Mouse (Mus musculus): ENCODE data around the gene Pde4d. TPM values are rescaled to one million over a fixed set of nuclear protein-coding genes. Genes with fewer than 3 reads are reported as not detected.

Pde4d gene
- polyA plus RNA-seq, 2 experiments = 11.7 to 17.3 TPM

DNA sequence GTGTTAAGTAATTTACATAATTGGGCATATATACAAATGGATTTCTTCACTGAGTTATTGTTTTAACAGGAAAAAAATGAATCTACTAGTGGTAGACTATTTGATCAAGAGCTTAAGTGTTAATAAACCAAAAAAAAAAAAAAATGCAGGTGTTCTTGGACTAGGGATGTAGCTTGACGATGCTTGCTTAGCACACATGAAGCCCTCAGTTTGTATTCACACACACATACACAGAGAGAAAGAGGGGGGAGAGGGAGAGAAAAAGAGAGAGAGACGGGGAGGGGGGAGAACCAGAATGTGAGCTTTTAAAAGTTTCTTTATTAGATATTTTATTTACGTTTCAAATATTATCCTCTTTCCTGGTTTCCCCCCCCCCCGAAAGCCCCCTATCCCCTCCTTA, 740.9 kb downstream of the Pde4d start:
- Histone ChIP-seq H3K9me3 (ENCODE audit: control insufficient read depth, low read length) (no peaks in the 10 kb centered on the region), H3K4me3 (replicated peaks; ENCODE audit: low read length) (no peak overlapping the region), H3K27ac (replicated peaks; ENCODE audit: low read depth, low read length) (no peak overlapping the region), H3K27me3 (ENCODE audit: control insufficient read depth, insufficient read depth, low read length) (no peaks in the 10 kb centered on the region), H3K36me3 (ENCODE audit: control insufficient read depth, insufficient read depth, low read length) (no peaks in the 10 kb centered on the region), H3K4me2 (replicated peaks; ENCODE audit: low read depth, low read length, severe bottlenecking) (no peak overlapping the region), H3K4me1 (ENCODE audit: control insufficient read depth, insufficient read depth, low read length) (no peaks in the 10 kb centered on the region), H3K9ac (ENCODE audit: low read depth, low read length, severe bottlenecking) (no peak overlapping the region)
- no peak for TF ChIP-seq POLR2A (IDR thresholded peaks at IDR 0.05; ENCODE audit: borderline replicate concordance, extremely low read depth, insufficient read depth, insufficient read length)
- ATAC-seq (ENCODE audit: low FRiP score, low read depth) (no peak), DNase-seq (ENCODE audit: low spot score) (no peak)
- 70% methylated on average over 4 of the region's 4 CpGs for WGBS

- Histone ChIP-seq H3K4me1 (ENCODE audit: control insufficient read depth, insufficient read depth, low read length) (no peaks in the 10 kb centered on the region), H3K27me3 (ENCODE audit: control insufficient read depth, insufficient read depth, low read length) (no peaks in the 10 kb centered on the region), H3K9me3 (ENCODE audit: control insufficient read depth, low read length) (no peaks in the 10 kb centered on the region), H3K27ac (replicated peaks; ENCODE audit: low read depth, low read length) (no peak overlapping the region), H3K9ac (ENCODE audit: low read depth, low read length, severe bottlenecking) (no peak overlapping the region), H3K4me3 (replicated peaks; ENCODE audit: low read length) (no peak overlapping the region), H3K4me2 (replicated peaks; ENCODE audit: low read depth, low read length, severe bottlenecking) (no peak overlapping the region), H3K36me3 (ENCODE audit: control insufficient read depth, insufficient read depth, low read length) (no peaks in the 10 kb centered on the region)
- DNase-seq (ENCODE audit: low spot score) = no peak
- no peak for TF ChIP-seq POLR2A (IDR thresholded peaks at IDR 0.05; ENCODE audit: borderline replicate concordance, extremely low read depth, insufficient read depth, insufficient read length)
- WGBS = 86% methylated on average over 4 of the region's 4 CpGs
- ATAC-seq (ENCODE audit: low FRiP score, low read depth) = no peak
Observed at GRCm38 (mm10) chr13:109191176-109191575, 741.4 kb downstream of the Pde4d start.

DNA sequence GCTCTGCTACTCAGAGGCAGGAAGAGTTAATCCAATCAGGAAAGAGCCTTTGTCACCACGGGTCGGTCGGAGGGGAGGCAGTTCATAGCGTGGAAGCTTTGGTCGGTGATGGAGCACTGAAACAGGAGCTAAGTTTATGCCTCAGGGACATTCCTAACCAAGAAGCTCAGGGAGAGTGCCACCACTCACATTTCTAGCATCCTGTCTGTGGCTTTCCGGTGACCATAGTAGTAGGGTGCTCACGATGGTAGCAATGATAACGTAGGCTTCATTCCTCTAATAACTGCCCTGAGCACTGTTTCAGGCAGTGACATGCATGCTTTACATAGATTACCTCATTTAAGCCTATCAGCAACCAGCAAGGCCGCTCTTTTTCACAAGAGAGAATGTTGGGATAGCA, 755.8 kb downstream of the Pde4d start:
- Histone ChIP-seq H3K4me1 (ENCODE audit: control insufficient read depth, insufficient read depth, low read length) (no peaks in the 10 kb centered on the region), H3K4me2 (replicated peaks; ENCODE audit: low read depth, low read length, severe bottlenecking) (no peak overlapping the region), H3K9ac (ENCODE audit: low read depth, low read length, severe bottlenecking) (no peak overlapping the region), H3K4me3 (replicated peaks; ENCODE audit: low read length) (no peak overlapping the region), H3K36me3 (ENCODE audit: control insufficient read depth, insufficient read depth, low read length) (no peaks in the 10 kb centered on the region), H3K9me3 (ENCODE audit: control insufficient read depth, low read length) (no peaks in the 10 kb centered on the region), H3K27me3 (ENCODE audit: control insufficient read depth, insufficient read depth, low read length) (no peaks in the 10 kb centered on the region), H3K27ac (replicated peaks; ENCODE audit: low read depth, low read length) (no peak overlapping the region)
- 41% methylated on average over 9 of the region's 9 CpGs for WGBS
- TF ChIP-seq POLR2A (IDR thresholded peaks at IDR 0.05; ENCODE audit: borderline replicate concordance, extremely low read depth, insufficient read depth, insufficient read length) = no peak
- DNase-seq (ENCODE audit: low spot score) = no peak
- ATAC-seq (ENCODE audit: low FRiP score, low read depth) = no peak

DNA sequence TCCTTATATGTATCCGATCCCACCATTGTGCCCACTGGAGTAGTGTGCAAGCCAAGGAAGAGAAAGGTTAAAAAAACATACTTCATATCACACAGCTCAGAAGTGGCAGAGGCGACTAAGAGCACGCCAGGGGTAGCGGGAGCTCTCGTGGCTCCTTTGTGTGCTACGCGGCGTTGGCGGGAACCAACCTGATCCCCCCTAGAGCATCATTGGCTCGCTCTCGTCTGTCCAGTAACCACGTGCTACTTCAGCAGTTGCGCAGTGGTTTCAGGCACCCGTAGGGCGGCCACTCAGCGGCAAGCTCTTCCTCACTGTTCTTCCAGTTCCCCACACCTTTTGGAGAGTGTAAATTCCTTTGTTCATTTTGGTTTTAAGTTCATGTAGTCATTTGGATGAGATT, 758.9 kb downstream of the Pde4d start:
- H3K4me1 ChIP-seq (ENCODE audit: control insufficient read depth, insufficient read depth, low read length) = no peaks in the 10 kb centered on the region
- no peaks in the 10 kb centered on the region for H3K27me3 ChIP-seq (ENCODE audit: control insufficient read depth, insufficient read depth, low read length)
- H3K4me3 ChIP-seq (replicated peaks; ENCODE audit: low read length) = no peak overlapping the region
- no peak for TF ChIP-seq POLR2A (IDR thresholded peaks at IDR 0.05; ENCODE audit: borderline replicate concordance, extremely low read depth, insufficient read depth, insufficient read length)
- no peaks in the 10 kb centered on the region for H3K36me3 ChIP-seq (ENCODE audit: control insufficient read depth, insufficient read depth, low read length)
- no peaks in the 10 kb centered on the region for H3K9me3 ChIP-seq (ENCODE audit: control insufficient read depth, low read length)
- ATAC-seq (ENCODE audit: low FRiP score, low read depth) = no peak
- H3K4me2 ChIP-seq (replicated peaks; ENCODE audit: low read depth, low read length, severe bottlenecking) = no peak overlapping the region
- 93% methylated on average over 16 of the region's 16 CpGs for WGBS
- no peak for DNase-seq (ENCODE audit: low spot score)
- no peak overlapping the region for H3K9ac ChIP-seq (ENCODE audit: low read depth, low read length, severe bottlenecking)
- no peak overlapping the region for H3K27ac ChIP-seq (replicated peaks; ENCODE audit: low read depth, low read length)

DNA sequence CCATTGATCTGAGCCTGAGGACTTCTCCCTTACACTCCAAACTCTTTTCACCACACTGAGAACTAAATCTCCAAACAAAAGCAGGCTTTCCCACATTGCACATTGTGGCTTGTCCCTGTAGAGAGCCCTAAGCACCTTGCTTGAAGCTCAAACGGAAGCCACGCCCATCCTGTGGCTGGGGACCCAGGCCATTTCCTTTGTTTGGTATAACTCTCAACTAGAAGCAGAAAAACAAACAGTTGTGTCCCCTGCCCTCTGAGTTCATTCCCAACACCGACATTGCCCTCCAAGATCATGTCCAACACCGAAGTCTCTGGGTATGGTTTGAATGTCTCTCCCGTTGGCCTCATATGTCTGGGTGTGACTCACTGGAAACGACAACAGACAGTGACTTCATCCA, 759.7 kb downstream of the Pde4d start:
- ATAC-seq (ENCODE audit: low FRiP score, low read depth) (no peak), DNase-seq (ENCODE audit: low spot score) (no peak)
- no peak for TF ChIP-seq POLR2A (IDR thresholded peaks at IDR 0.05; ENCODE audit: borderline replicate concordance, extremely low read depth, insufficient read depth, insufficient read length)
- Histone ChIP-seq H3K27ac (replicated peaks; ENCODE audit: low read depth, low read length) (no peak overlapping the region), H3K4me2 (replicated peaks; ENCODE audit: low read depth, low read length, severe bottlenecking) (no peak overlapping the region), H3K9me3 (ENCODE audit: control insufficient read depth, low read length) (no peaks in the 10 kb centered on the region), H3K36me3 (ENCODE audit: control insufficient read depth, insufficient read depth, low read length) (no peaks in the 10 kb centered on the region), H3K27me3 (ENCODE audit: control insufficient read depth, insufficient read depth, low read length) (no peaks in the 10 kb centered on the region), H3K9ac (ENCODE audit: low read depth, low read length, severe bottlenecking) (no peak overlapping the region), H3K4me3 (replicated peaks; ENCODE audit: low read length) (no peak overlapping the region), H3K4me1 (ENCODE audit: control insufficient read depth, insufficient read depth, low read length) (no peaks in the 10 kb centered on the region)
- 71% methylated on average over 6 of the region's 6 CpGs for WGBS

- no peak for TF ChIP-seq POLR2A (IDR thresholded peaks at IDR 0.05; ENCODE audit: borderline replicate concordance, extremely low read depth, insufficient read depth, insufficient read length)
- Histone ChIP-seq H3K36me3 (ENCODE audit: control insufficient read depth, insufficient read depth, low read length) (no peaks in the 10 kb centered on the region), H3K9ac (ENCODE audit: low read depth, low read length, severe bottlenecking) (no peak overlapping the region), H3K27me3 (ENCODE audit: control insufficient read depth, insufficient read depth, low read length) (no peaks in the 10 kb centered on the region), H3K4me2 (replicated peaks; ENCODE audit: low read depth, low read length, severe bottlenecking) (no peak overlapping the region), H3K27ac (replicated peaks; ENCODE audit: low read depth, low read length) (no peak overlapping the region), H3K4me1 (ENCODE audit: control insufficient read depth, insufficient read depth, low read length) (no peaks in the 10 kb centered on the region), H3K4me3 (replicated peaks; ENCODE audit: low read length) (no peak overlapping the region), H3K9me3 (ENCODE audit: control insufficient read depth, low read length) (no peaks in the 10 kb centered on the region)
- DNase-seq (ENCODE audit: low spot score) (peak; percentile 81), ATAC-seq (ENCODE audit: low FRiP score, low read depth) (no peak)
- WGBS = 2% methylated on average over 4 of the region's 4 CpGs
Observed at GRCm38 (mm10) chr13:109210403-109210802, 760.7 kb downstream of the Pde4d start.

All from limb, embryonic 14.5 days (tissue).